Mouse (Mus musculus): ENCODE measurements around the gene Hsd17b11. TPM values are rescaled to one million over a fixed set of nuclear protein-coding genes. Genes with fewer than 3 reads are reported as not detected.
"Not testable (repeated sequence)": the region's sequence is repeated elsewhere in the genome, so short reads cannot be mapped to it uniquely, and the experiment has no call there.

Gene Hsd17b11
- polyA plus RNA-seq, 1 experiment from 2014 or later: 4.2 TPM

DNA sequence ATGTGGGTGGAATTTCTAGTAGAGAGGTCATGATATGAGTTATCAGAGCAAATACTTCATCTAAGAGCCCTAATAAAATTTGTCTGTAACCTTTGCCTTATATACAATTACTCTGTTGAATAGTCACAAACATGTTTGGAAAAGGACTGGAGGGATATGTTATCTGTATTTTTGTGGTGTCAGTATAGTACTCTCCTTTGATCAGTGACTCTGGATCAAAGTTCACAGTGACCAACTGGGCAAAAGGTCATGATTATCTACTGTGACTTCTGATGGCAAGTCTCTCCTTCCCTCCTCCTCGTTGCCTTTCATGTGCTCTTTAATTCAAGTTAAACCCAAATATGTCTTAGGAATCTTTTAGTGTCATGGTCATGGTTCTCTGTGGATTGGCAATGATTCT, 14.1 kb upstream of the Hsd17b11 start:
- Histone ChIP-seq H3K9ac (no peak overlapping the region), H3K4me2 (no peak overlapping the region), H3K9me3 (ENCODE audit: low read depth, low read length) (no peaks in the 10 kb centered on the region), H3K27me3 (ENCODE audit: insufficient read depth, low read length) (no peaks in the 10 kb centered on the region), H3K27ac (ENCODE audit: low read depth) (no peak overlapping the region), H3K36me3 (ENCODE audit: insufficient read depth) (no peaks in the 10 kb centered on the region), H3K4me3 (ENCODE audit: low read depth, low read length) (no peak overlapping the region), H3K4me1 (ENCODE audit: insufficient read depth) (no peaks in the 10 kb centered on the region)
- DNase-seq (no peak), ATAC-seq (ENCODE audit: insufficient read depth) (no peak)
- no peak for TF ChIP-seq CTCF (IDR thresholded peaks at IDR 0.05; ENCODE audit: low read depth)
- 32% methylated on average over 1 of the region's 1 CpGs for WGBS

DNA sequence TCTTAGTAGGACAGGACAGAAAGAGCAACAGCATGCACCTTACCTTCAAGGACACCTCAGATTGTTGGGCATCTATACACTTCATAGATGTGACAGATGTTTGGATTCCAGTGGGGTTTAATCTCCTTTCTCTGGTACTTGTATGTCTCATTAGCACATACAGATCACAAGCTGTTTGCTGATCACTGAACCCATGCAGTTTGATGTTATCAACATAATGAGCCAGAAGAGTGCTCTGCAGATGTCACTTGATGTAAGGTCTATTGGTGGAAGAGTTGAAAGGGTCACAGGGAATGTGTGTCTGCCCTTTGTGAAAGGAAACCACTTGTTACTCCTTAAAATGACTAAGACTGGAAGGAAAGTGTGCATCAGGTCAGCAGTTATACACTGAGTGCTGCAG, 13.3 kb upstream of the Hsd17b11 start:
- DNase-seq (no peak), ATAC-seq (ENCODE audit: insufficient read depth) (no peak)
- H3K4me3 ChIP-seq (ENCODE audit: low read depth, low read length): no peak overlapping the region
- H3K4me2 ChIP-seq: no peak overlapping the region
- no peak for TF ChIP-seq CTCF (IDR thresholded peaks at IDR 0.05; ENCODE audit: low read depth)
- no peaks in the 10 kb centered on the region for H3K4me1 ChIP-seq (ENCODE audit: insufficient read depth)
- no peaks in the 10 kb centered on the region for H3K9me3 ChIP-seq (ENCODE audit: low read depth, low read length)
- H3K36me3 ChIP-seq (ENCODE audit: insufficient read depth): no peaks in the 10 kb centered on the region
- H3K9ac ChIP-seq: no peak overlapping the region
- H3K27ac ChIP-seq (ENCODE audit: low read depth): no peak overlapping the region
- H3K27me3 ChIP-seq (ENCODE audit: insufficient read depth, low read length): no peaks in the 10 kb centered on the region

DNA sequence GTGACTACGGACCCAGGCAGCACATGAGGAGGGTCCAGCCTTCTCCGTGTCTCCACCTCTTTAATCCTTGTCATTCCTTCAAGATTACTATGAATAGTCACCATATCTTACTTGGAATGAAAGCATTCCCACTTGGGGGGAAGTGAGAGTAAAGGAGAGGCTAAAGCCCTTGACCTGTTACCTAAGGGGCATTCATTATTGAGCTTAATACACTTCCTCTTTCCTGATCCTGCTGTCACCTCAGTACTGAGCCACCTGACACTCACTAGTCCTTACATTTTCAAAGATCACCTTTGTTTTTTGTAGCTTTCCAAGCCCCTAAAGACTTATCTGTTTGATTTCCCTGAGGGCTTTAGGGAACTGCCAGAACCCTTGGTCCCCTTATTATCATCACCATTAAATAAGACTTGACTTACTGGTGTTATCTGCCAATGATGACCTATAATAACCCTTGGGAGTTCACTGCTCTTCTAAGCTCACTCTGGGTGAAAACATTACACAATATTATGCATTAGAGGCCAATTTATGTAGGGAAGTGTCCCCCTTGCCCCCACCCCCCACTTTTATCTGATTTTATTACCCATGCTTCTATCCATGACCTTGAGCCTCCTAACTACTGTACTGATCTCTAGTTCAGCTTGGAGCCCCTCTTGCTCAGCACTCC, 10.8 kb upstream of the Hsd17b11 start:
- no peaks in the 10 kb centered on the region for H3K9me3 ChIP-seq (ENCODE audit: low read depth, low read length)
- H3K36me3 ChIP-seq (ENCODE audit: insufficient read depth): no peaks in the 10 kb centered on the region
- 57% methylated on average over 2 of the region's 2 CpGs for WGBS
- DNase-seq: no peak
- H3K4me2 ChIP-seq: no peak overlapping the region
- no peaks in the 10 kb centered on the region for H3K4me1 ChIP-seq (ENCODE audit: insufficient read depth)
- no peak overlapping the region for H3K9ac ChIP-seq
- H3K4me3 ChIP-seq (ENCODE audit: low read depth, low read length): no peak overlapping the region
- no peak for ATAC-seq (ENCODE audit: insufficient read depth)
- H3K27ac ChIP-seq (ENCODE audit: low read depth): no peak overlapping the region
- no peaks in the 10 kb centered on the region for H3K27me3 ChIP-seq (ENCODE audit: insufficient read depth, low read length)
- TF ChIP-seq CTCF (IDR thresholded peaks at IDR 0.05; ENCODE audit: low read depth): no peak

DNA sequence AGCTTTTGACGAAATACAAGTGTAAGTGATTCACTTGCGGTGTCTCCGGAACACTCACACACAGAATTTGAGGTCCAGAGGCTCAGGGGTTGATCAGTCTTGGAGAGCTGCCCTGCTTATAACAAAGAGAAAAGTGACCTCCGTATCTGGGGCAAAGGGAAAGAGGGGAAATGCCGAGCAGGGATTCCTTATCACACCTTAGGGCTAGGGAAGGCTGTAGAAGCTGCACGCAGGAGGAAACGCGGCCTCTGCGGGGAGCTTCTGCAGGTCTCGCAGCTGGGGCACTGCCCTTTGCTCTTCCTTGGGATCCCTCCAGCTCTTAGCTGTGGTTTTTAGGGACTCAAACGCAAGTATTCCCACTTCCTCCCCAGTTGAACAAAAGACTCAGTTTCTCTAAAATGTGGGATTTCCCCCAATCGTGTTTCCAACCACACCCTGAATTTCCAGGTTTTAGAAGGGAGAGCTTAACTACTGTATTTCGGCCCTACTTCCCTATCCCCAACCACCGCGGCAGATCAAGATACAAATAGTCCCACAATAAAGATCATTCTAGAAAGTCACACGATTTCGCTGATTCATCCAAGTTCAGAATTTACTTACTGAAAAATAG, 3.6 kb upstream of the Hsd17b11 start:
- DNase-seq: no peak
- Histone ChIP-seq H3K27me3 (ENCODE audit: insufficient read depth, low read length) (no peaks in the 10 kb centered on the region), H3K9ac (no peak overlapping the region), H3K4me1 (ENCODE audit: insufficient read depth) (peaks cover 6% of the 10 kb centered on the region), H3K36me3 (ENCODE audit: insufficient read depth) (no peaks in the 10 kb centered on the region), H3K27ac (ENCODE audit: low read depth) (no peak overlapping the region), H3K9me3 (ENCODE audit: low read depth, low read length) (no peaks in the 10 kb centered on the region), H3K4me3 (ENCODE audit: low read depth, low read length) (no peak overlapping the region), H3K4me2 (no peak overlapping the region)
- ATAC-seq (ENCODE audit: insufficient read depth): no peak
- no peak for TF ChIP-seq CTCF (IDR thresholded peaks at IDR 0.05; ENCODE audit: low read depth)
- 37% methylated on average over 17 of the region's 17 CpGs for WGBS

DNA sequence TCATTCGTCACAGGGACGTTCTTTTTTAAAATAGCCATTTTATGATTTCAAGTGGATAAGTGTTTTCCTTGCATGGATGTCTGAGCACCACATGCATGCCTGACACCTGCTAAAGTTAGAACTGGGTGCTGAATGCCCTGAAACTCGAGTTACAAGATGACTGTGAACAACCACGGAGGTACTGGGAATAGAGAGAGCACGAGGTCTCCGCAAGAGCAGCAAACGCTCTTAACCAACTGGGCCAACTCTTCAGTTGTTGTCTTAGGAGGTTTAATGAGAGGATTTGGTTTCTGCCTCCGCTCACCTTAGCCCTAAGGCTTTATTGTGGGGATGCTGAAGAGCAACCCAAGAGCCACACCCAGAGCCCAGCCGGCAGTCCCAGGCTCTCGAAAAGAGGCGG, 3.0 kb upstream of the Hsd17b11 start:
- WGBS: 63% methylated on average over 11 of the region's 11 CpGs
- Histone ChIP-seq H3K36me3 (ENCODE audit: insufficient read depth) (no peaks in the 10 kb centered on the region), H3K4me1 (ENCODE audit: insufficient read depth) (peaks cover 6% of the 10 kb centered on the region), H3K4me3 (ENCODE audit: low read depth, low read length) (no peak overlapping the region), H3K27me3 (ENCODE audit: insufficient read depth, low read length) (no peaks in the 10 kb centered on the region), H3K4me2 (no peak overlapping the region), H3K27ac (ENCODE audit: low read depth) (no peak overlapping the region), H3K9ac (no peak overlapping the region), H3K9me3 (ENCODE audit: low read depth, low read length) (no peaks in the 10 kb centered on the region)
- no peak for TF ChIP-seq CTCF (IDR thresholded peaks at IDR 0.05; ENCODE audit: low read depth)
- DNase-seq (no peak), ATAC-seq (ENCODE audit: insufficient read depth) (no peak)

DNA sequence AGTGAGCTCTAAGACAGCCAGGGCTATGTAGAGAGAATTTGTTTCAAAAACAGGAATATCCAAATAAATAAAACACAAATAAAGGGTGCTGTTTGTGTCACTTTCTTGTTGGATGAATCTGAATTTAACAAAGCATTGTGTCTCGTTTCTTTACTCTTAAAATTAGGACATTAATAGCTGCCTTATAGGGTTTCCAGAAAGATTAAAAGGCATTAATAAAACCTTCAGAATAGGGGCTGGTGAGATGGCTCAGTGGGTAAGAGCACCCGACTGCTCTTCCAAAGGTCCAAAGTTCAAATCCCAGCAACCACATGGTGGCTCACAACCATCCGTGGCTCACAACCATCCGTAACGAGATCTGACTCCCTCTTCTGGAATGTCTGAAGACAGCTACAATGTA, 2.5 kb upstream of the Hsd17b11 start:
- WGBS: 75% methylated on average over 5 of the region's 5 CpGs
- ATAC-seq (ENCODE audit: insufficient read depth): not testable (repeated sequence)

DNA sequence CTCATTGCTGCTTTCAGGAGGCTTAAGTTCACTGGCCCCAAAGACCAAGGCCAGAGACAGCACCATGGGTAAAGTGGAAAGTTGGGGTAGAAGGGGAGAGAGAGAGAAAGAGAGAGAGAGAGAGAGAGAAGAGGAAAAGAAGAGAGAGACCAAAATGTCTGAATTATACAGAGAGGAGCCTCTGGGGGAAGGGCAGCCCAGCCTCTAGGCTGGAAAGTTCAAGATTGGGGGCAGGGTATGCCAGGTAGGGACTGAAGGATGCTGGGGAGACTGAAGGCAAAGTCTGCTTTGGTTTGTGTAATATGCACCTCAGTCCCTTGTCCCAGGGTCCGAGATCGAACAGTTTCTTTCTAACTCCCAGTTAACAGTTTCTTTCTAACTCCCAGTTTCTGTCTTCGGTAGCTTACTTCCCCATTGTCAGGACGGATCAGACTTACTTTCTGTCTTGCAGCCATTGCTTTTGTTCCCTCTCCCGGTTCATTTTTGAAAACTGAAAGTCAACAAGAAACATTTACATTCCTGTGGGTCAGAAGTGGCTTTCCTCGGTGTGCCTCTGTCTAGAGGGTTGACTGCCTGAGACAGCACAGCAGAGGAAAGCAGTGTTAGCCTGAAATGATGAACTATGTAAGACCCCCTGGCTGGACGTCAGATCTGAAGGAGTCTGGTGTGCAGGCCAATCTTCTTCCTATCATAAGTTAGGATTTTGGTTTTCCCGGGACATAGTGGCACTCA, 1.7 kb upstream of the Hsd17b11 start:
- no peak overlapping the region for H3K9ac ChIP-seq
- WGBS: 56% methylated on average over 8 of the region's 8 CpGs
- H3K36me3 ChIP-seq (ENCODE audit: insufficient read depth): no peaks in the 10 kb centered on the region
- TF ChIP-seq CTCF (IDR thresholded peaks at IDR 0.05; ENCODE audit: low read depth): no peak
- H3K4me1 ChIP-seq (ENCODE audit: insufficient read depth): peaks cover 6% of the 10 kb centered on the region
- DNase-seq (no peak), ATAC-seq (ENCODE audit: insufficient read depth) (no peak)
- no peak overlapping the region for H3K4me3 ChIP-seq (ENCODE audit: low read depth, low read length)
- H3K27me3 ChIP-seq (ENCODE audit: insufficient read depth, low read length): no peaks in the 10 kb centered on the region
- H3K4me2 ChIP-seq: 0 out of 2 replicates have a peak overlapping the region, but pooled peaks have one; percentile 1
- H3K9me3 ChIP-seq (ENCODE audit: low read depth, low read length): no peaks in the 10 kb centered on the region
- H3K27ac ChIP-seq (ENCODE audit: low read depth): peak overlapping the region; percentile 19; the same call in 1 of the 2 replicates

More for the DNA sequence above, 2.5 kb upstream of the Hsd17b11 start:
- not testable (repeated sequence) for H3K9me3 ChIP-seq (ENCODE audit: low read depth, low read length); H3K4me2 ChIP-seq; H3K27ac ChIP-seq (ENCODE audit: low read depth); H3K27me3 ChIP-seq (ENCODE audit: insufficient read depth, low read length); H3K9ac ChIP-seq; H3K4me1 ChIP-seq (ENCODE audit: insufficient read depth); DNase-seq; H3K36me3 ChIP-seq (ENCODE audit: insufficient read depth); H3K4me3 ChIP-seq (ENCODE audit: low read depth, low read length)

All from lung, embryonic 14.5 days (tissue).